Mouse (Mus musculus): ENCODE measurements at regions not wholly inside any gene's neighbourhood (a gene's known extent, or its start where the extent isn't known, plus 50 kb on each side); places are given as distances from the start of the nearest gene placed in this dataset.

- no peak for DNase-seq (ENCODE audit: extremely low spot score in 1 of 2, low spot score in 1 of 2)
These were observed 637.1 kb upstream of the Flrt2 start for GRCm38 (mm10) chr12:95054887-95055286.

- no peak for DNase-seq (ENCODE audit: extremely low spot score in 1 of 2, low spot score in 1 of 2)
These were observed 635.1 kb upstream of the Flrt2 start for GRCm38 (mm10) chr12:95056926-95057325.

GRCm38 (mm10) chr12:95059396-95059795, 632.6 kb upstream of the Flrt2 start:
- no peak for DNase-seq (ENCODE audit: extremely low spot score in 1 of 2, low spot score in 1 of 2)

- no peak for DNase-seq (ENCODE audit: extremely low spot score in 1 of 2, low spot score in 1 of 2)
These were observed 619.7 kb upstream of the Flrt2 start for GRCm38 (mm10) chr12:95072307-95072706.

- no peak for DNase-seq (ENCODE audit: extremely low spot score in 1 of 2, low spot score in 1 of 2)
These were observed 572.6 kb upstream of the Flrt2 start for GRCm38 (mm10) chr12:95119223-95119952.

GRCm38 (mm10) chr12:95132804-95133203, 559.2 kb upstream of the Flrt2 start:
- no peak for DNase-seq (ENCODE audit: extremely low spot score in 1 of 2, low spot score in 1 of 2)

- DNase-seq (ENCODE audit: extremely low spot score in 1 of 2, low spot score in 1 of 2): no peak
These were observed 558.5 kb upstream of the Flrt2 start for GRCm38 (mm10) chr12:95133482-95133881.

- DNase-seq (ENCODE audit: extremely low spot score in 1 of 2, low spot score in 1 of 2): no peak
These were observed 553.9 kb upstream of the Flrt2 start for GRCm38 (mm10) chr12:95138167-95138566.

GRCm38 (mm10) chr12:95171051-95171450, 521.0 kb upstream of the Flrt2 start:
- DNase-seq (ENCODE audit: extremely low spot score in 1 of 2, low spot score in 1 of 2): peak in 1 of 2 experiments; percentile 10

GRCm38 (mm10) chr12:95173810-95174402, 518.1 kb upstream of the Flrt2 start:
- DNase-seq (ENCODE audit: extremely low spot score in 1 of 2, low spot score in 1 of 2): no peak

GRCm38 (mm10) chr12:95202486-95202885, 489.5 kb upstream of the Flrt2 start:
- DNase-seq (ENCODE audit: extremely low spot score in 1 of 2, low spot score in 1 of 2): no peak

GRCm38 (mm10) chr12:95205081-95205480, 486.9 kb upstream of the Flrt2 start:
- DNase-seq (ENCODE audit: extremely low spot score in 1 of 2, low spot score in 1 of 2): no peak

- DNase-seq (ENCODE audit: extremely low spot score in 1 of 2, low spot score in 1 of 2): no peak
These were observed 452.8 kb upstream of the Flrt2 start for GRCm38 (mm10) chr12:95239158-95239779.

GRCm38 (mm10) chr12:95267187-95267586, 424.8 kb upstream of the Flrt2 start:
- DNase-seq (ENCODE audit: extremely low spot score in 1 of 2, low spot score in 1 of 2): no peak

GRCm38 (mm10) chr12:95305386-95305785, 386.6 kb upstream of the Flrt2 start:
- DNase-seq (ENCODE audit: extremely low spot score in 1 of 2, low spot score in 1 of 2): no peak

GRCm38 (mm10) chr12:95315151-95315750, 376.8 kb upstream of the Flrt2 start:
- no peak for DNase-seq (ENCODE audit: extremely low spot score in 1 of 2, low spot score in 1 of 2)

- no peak for DNase-seq (ENCODE audit: extremely low spot score in 1 of 2, low spot score in 1 of 2)
These were observed 375.2 kb upstream of the Flrt2 start for GRCm38 (mm10) chr12:95316820-95317219.

- no peak for DNase-seq (ENCODE audit: extremely low spot score in 1 of 2, low spot score in 1 of 2)
These were observed 370.3 kb upstream of the Flrt2 start for GRCm38 (mm10) chr12:95321693-95322092.

- DNase-seq (ENCODE audit: extremely low spot score in 1 of 2, low spot score in 1 of 2): no peak
These were observed 362.4 kb upstream of the Flrt2 start for GRCm38 (mm10) chr12:95329666-95330065.

- no peak for DNase-seq (ENCODE audit: extremely low spot score in 1 of 2, low spot score in 1 of 2)
These were observed 344.2 kb upstream of the Flrt2 start for GRCm38 (mm10) chr12:95347786-95348185.

- DNase-seq (ENCODE audit: extremely low spot score in 1 of 2, low spot score in 1 of 2): no peak
These were observed 336.9 kb upstream of the Flrt2 start for GRCm38 (mm10) chr12:95355151-95355550.
